Mouse (Mus musculus) embryonic facial prominence, embryonic 10.5 days (tissue): ENCODE results near the gene Rnf40. TPM values are rescaled to one million over a fixed set of nuclear protein-coding genes. Genes with fewer than 3 reads are reported as not detected.

Experiments used
- polyA plus RNA-seq: library from polyadenylated mRNA; unstranded; fragments of >200 nt; fragmentation: Nextera tagmentation; extraction: Ambion mirVana; gene quantifications from 2 replicates; pipeline ENCODE4 v1.2.1, GENCODE M21; 2016

Gene Rnf40
- polyA plus RNA-seq, 1 experiment from 2014 or later: 64.2 TPM

Other genes starting within 250 kb of the Rnf40 start
- gene Zfp768, start 243.2 kb upstream of the Rnf40 start, polyA plus RNA-seq: 19.7 and 20.9 TPM in 2 replicates
- gene Zfp747, start 212.7 kb upstream of the Rnf40 start, polyA plus RNA-seq: 9.0 and 9.3 TPM in 2 replicates
- gene 9130019O22Rik, start 201.6 kb upstream of the Rnf40 start, polyA plus RNA-seq: 5.1 and 6.4 TPM in 2 replicates
- gene E430018J23Rik, start 195.1 kb upstream of the Rnf40 start, polyA plus RNA-seq: 4.6 and 5.5 TPM in 2 replicates
- gene Zfp764, start 181.9 kb upstream of the Rnf40 start, polyA plus RNA-seq: 6.1 and 7.1 TPM in 2 replicates
- gene Zfp688, start 166.7 kb upstream of the Rnf40 start, polyA plus RNA-seq: 29.0 and 32.5 TPM in 2 replicates
- 13.4 and 17.7 TPM in 2 replicates for gene Zfp689, start 139.6 kb upstream of the Rnf40 start, polyA plus RNA-seq
- gene Prr14, start 129.2 kb upstream of the Rnf40 start, polyA plus RNA-seq: 46.3 and 47.9 TPM in 2 replicates
- 8.6 and 9.0 TPM in 2 replicates for gene Fbrs, start 109.6 kb upstream of the Rnf40 start, polyA plus RNA-seq
- gene Srcap, start 76.8 kb upstream of the Rnf40 start, polyA plus RNA-seq: 55.8 and 62.8 TPM in 2 replicates
- 16.6 and 17.8 TPM in 2 replicates for gene Gm42715, start 69.2 kb upstream of the Rnf40 start, polyA plus RNA-seq
- 5.1 and 7.3 TPM in 2 replicates for gene Tmem265, start 27.4 kb upstream of the Rnf40 start, polyA plus RNA-seq
- gene Phkg2, start 15.4 kb upstream of the Rnf40 start, polyA plus RNA-seq: 40.7 and 43.4 TPM in 2 replicates
- gene Ccdc189, start 172 bp upstream of the Rnf40 start, polyA plus RNA-seq: 11.8 and 15.3 TPM in 2 replicates
- gene Zfp629, start 27.0 kb downstream of the Rnf40 start, polyA plus RNA-seq: 31.6 and 33.6 TPM in 2 replicates
- 60.2 and 70.0 TPM in 2 replicates for gene Bcl7c, start 120.2 kb downstream of the Rnf40 start, polyA plus RNA-seq
- gene Ctf1, start 124.0 kb downstream of the Rnf40 start, polyA plus RNA-seq: 9.4 and 10.7 TPM in 2 replicates
- gene Ctf2, start 143.4 kb downstream of the Rnf40 start, polyA plus RNA-seq: 0.19 TPM in 2 replicates
- gene Fbxl19, start 155.8 kb downstream of the Rnf40 start, polyA plus RNA-seq: 8.9 and 9.0 TPM in 2 replicates
- gene Orai3, start 181.0 kb downstream of the Rnf40 start, polyA plus RNA-seq: 12.9 and 13.6 TPM in 2 replicates
- 14.7 and 15.2 TPM in 2 replicates for gene Setd1a, start 187.9 kb downstream of the Rnf40 start, polyA plus RNA-seq
- not detected in 2 replicates for gene Gm49388, start 196.8 kb downstream of the Rnf40 start, polyA plus RNA-seq
- 6.8 and 8.0 TPM in 2 replicates for gene Hsd3b7, start 211.8 kb downstream of the Rnf40 start, polyA plus RNA-seq
- gene Stx4a, start 235.5 kb downstream of the Rnf40 start, polyA plus RNA-seq: 22.5 and 29.3 TPM in 2 replicates
- 4.7 and 6.5 TPM in 2 replicates for gene Stx1b, start 235.8 kb downstream of the Rnf40 start, polyA plus RNA-seq